Mouse (Mus musculus): ENCODE measurements around the gene Apeh. TPM values are rescaled to one million over a fixed set of nuclear protein-coding genes. Genes with fewer than 3 reads are reported as not detected.

Apeh gene
- polyA plus RNA-seq, 1 experiment: 59.0 TPM

- Histone ChIP-seq H3ac (ENCODE audit: control insufficient read depth, insufficient read length) (no peak overlapping the region), H3K36me3 (ENCODE audit: control insufficient read depth, insufficient read depth) (no peaks in the 10 kb centered on the region), H3K79me2 (ENCODE audit: control insufficient read depth, insufficient read depth) (no peaks in the 10 kb centered on the region), H3K4me2 (ENCODE audit: low read depth) (no peak overlapping the region), H3K27me3 (ENCODE audit: control insufficient read depth, insufficient read depth, insufficient read length) (no peaks in the 10 kb centered on the region), H3K4me3 (no peak overlapping the region)
- TF ChIP-seq MYOD1 (IDR thresholded peaks at IDR 0.05; ENCODE audit: control insufficient read depth in 1 of 3, insufficient read length in 2 of 3, low read depth in 2 of 3): peak in 1 of 3 experiments; percentile 12
- no peak for TF ChIP-seq REST (IDR thresholded peaks at IDR 0.05; ENCODE audit: insufficient read depth, insufficient read length)
These were observed 39.1 kb upstream of the Apeh start for GRCm38 (mm10) chr9:108133478-108133877.

- TF ChIP-seq E2F4 (IDR thresholded peaks at IDR 0.05; ENCODE audit: insufficient read depth) (no peak), TCF12 (IDR thresholded peaks at IDR 0.05; ENCODE audit: insufficient read depth, poor library complexity, severe bottlenecking) (no peak), TCF3 (IDR thresholded peaks at IDR 0.05; ENCODE audit: insufficient read length, low read depth) (no peak), REST (IDR thresholded peaks at IDR 0.05; ENCODE audit: insufficient read depth, insufficient read length) (no peak), MYOG (IDR thresholded peaks at IDR 0.05; ENCODE audit: control insufficient read depth in 1 of 3, insufficient read depth in 1 of 3, insufficient read length in 2 of 3, low read depth in 2 of 3) (no peak), MYOD1 (IDR thresholded peaks at IDR 0.05; ENCODE audit: control insufficient read depth in 1 of 3, insufficient read length in 2 of 3, low read depth in 2 of 3) (no peak), POLR2A (IDR thresholded peaks at IDR 0.05; ENCODE audit: insufficient read length, low read depth) (no peak), MAX (IDR thresholded peaks at IDR 0.05; ENCODE audit: low read depth) (no peak), USF1 (IDR thresholded peaks at IDR 0.05; ENCODE audit: low read depth) (no peak), POLR2AphosphoS2 (IDR thresholded peaks at IDR 0.05; ENCODE audit: insufficient read length, low read depth) (no peak), CEBPB (IDR thresholded peaks at IDR 0.05; ENCODE audit: insufficient read depth, poor library complexity, severe bottlenecking) (no peak), SRF (IDR thresholded peaks at IDR 0.05; ENCODE audit: control insufficient read depth, insufficient read length, low read depth) (no peak)
- no peaks in the 10 kb centered on the region for H3K27me3 ChIP-seq (ENCODE audit: control insufficient read depth, insufficient read depth, insufficient read length)
- no peaks in the 10 kb centered on the region for H3K36me3 ChIP-seq (ENCODE audit: control insufficient read depth, insufficient read depth)
- H3K4me2 ChIP-seq (ENCODE audit: low read depth): no peak overlapping the region
- H3ac ChIP-seq (ENCODE audit: control insufficient read depth, insufficient read length): no peak overlapping the region
- H3K79me2 ChIP-seq (ENCODE audit: control insufficient read depth, insufficient read depth): no peaks in the 10 kb centered on the region
- no peak overlapping the region for H3K4me3 ChIP-seq
These were observed 38.0 kb upstream of the Apeh start for GRCm38 (mm10) chr9:108132373-108132772.

- no peaks in the 10 kb centered on the region for H3K36me3 ChIP-seq (ENCODE audit: control insufficient read depth, insufficient read depth)
- TF ChIP-seq TCF3 (IDR thresholded peaks at IDR 0.05; ENCODE audit: insufficient read length, low read depth) (no peak), MYOD1 (IDR thresholded peaks at IDR 0.05; ENCODE audit: control insufficient read depth in 1 of 3, insufficient read length in 2 of 3, low read depth in 2 of 3) (no peak), MAX (IDR thresholded peaks at IDR 0.05; ENCODE audit: low read depth) (no peak), E2F4 (IDR thresholded peaks at IDR 0.05; ENCODE audit: insufficient read depth) (no peak), MYOG (IDR thresholded peaks at IDR 0.05; ENCODE audit: control insufficient read depth in 1 of 3, insufficient read depth in 1 of 3, insufficient read length in 2 of 3, low read depth in 2 of 3) (no peak), USF1 (IDR thresholded peaks at IDR 0.05; ENCODE audit: low read depth) (no peak), CEBPB (IDR thresholded peaks at IDR 0.05; ENCODE audit: insufficient read depth, poor library complexity, severe bottlenecking) (no peak), POLR2AphosphoS2 (IDR thresholded peaks at IDR 0.05; ENCODE audit: insufficient read length, low read depth) (no peak), TCF12 (IDR thresholded peaks at IDR 0.05; ENCODE audit: insufficient read depth, poor library complexity, severe bottlenecking) (no peak), REST (IDR thresholded peaks at IDR 0.05; ENCODE audit: insufficient read depth, insufficient read length) (no peak), SRF (IDR thresholded peaks at IDR 0.05; ENCODE audit: control insufficient read depth, insufficient read length, low read depth) (no peak), POLR2A (IDR thresholded peaks at IDR 0.05; ENCODE audit: insufficient read length, low read depth) (no peak)
- H3K4me2 ChIP-seq (ENCODE audit: low read depth): no peak overlapping the region
- no peaks in the 10 kb centered on the region for H3K79me2 ChIP-seq (ENCODE audit: control insufficient read depth, insufficient read depth)
- H3K27me3 ChIP-seq (ENCODE audit: control insufficient read depth, insufficient read depth, insufficient read length): no peaks in the 10 kb centered on the region
- no peak overlapping the region for H3K4me3 ChIP-seq
- H3ac ChIP-seq (ENCODE audit: control insufficient read depth, insufficient read length): no peak overlapping the region
These were observed 37.1 kb upstream of the Apeh start for GRCm38 (mm10) chr9:108131502-108131901.

- Histone ChIP-seq H3K4me2 (ENCODE audit: low read depth) (no peak overlapping the region), H3K4me3 (no peak overlapping the region), H3ac (ENCODE audit: control insufficient read depth, insufficient read length) (no peak overlapping the region), H3K79me2 (ENCODE audit: control insufficient read depth, insufficient read depth) (no peaks in the 10 kb centered on the region), H3K27me3 (ENCODE audit: control insufficient read depth, insufficient read depth, insufficient read length) (no peaks in the 10 kb centered on the region), H3K36me3 (ENCODE audit: control insufficient read depth, insufficient read depth) (no peaks in the 10 kb centered on the region)
- TF ChIP-seq MYOG (IDR thresholded peaks at IDR 0.05; ENCODE audit: control insufficient read depth in 1 of 3, insufficient read depth in 1 of 3, insufficient read length in 2 of 3, low read depth in 2 of 3) (no peak), CEBPB (IDR thresholded peaks at IDR 0.05; ENCODE audit: insufficient read depth, poor library complexity, severe bottlenecking) (no peak), USF1 (IDR thresholded peaks at IDR 0.05; ENCODE audit: low read depth) (no peak), MAX (IDR thresholded peaks at IDR 0.05; ENCODE audit: low read depth) (no peak), REST (IDR thresholded peaks at IDR 0.05; ENCODE audit: insufficient read depth, insufficient read length) (no peak), E2F4 (IDR thresholded peaks at IDR 0.05; ENCODE audit: insufficient read depth) (no peak), MYOD1 (IDR thresholded peaks at IDR 0.05; ENCODE audit: control insufficient read depth in 1 of 3, insufficient read length in 2 of 3, low read depth in 2 of 3) (no peak), TCF12 (IDR thresholded peaks at IDR 0.05; ENCODE audit: insufficient read depth, poor library complexity, severe bottlenecking) (no peak), POLR2AphosphoS2 (IDR thresholded peaks at IDR 0.05; ENCODE audit: insufficient read length, low read depth) (no peak), SRF (IDR thresholded peaks at IDR 0.05; ENCODE audit: control insufficient read depth, insufficient read length, low read depth) (no peak), POLR2A (IDR thresholded peaks at IDR 0.05; ENCODE audit: insufficient read length, low read depth) (no peak), TCF3 (IDR thresholded peaks at IDR 0.05; ENCODE audit: insufficient read length, low read depth) (no peak)
These were observed 34.9 kb upstream of the Apeh start for GRCm38 (mm10) chr9:108129042-108129948.

Data from myocyte (in vitro differentiated cells).